Mouse (Mus musculus) liver, embryonic 13.5 days (tissue): ENCODE measurements around the gene Bloc1s4. TPM values are rescaled to one million over a fixed set of nuclear protein-coding genes. Genes with fewer than 3 reads are reported as not detected.
A peak's percentile ranks its signal among the peaks of the same experiment; 100 is the strongest.

Source experiments
- ATAC-seq: fragments of 200-750 bp; cut with Nextera tagmentation; 2 replicates; pipeline ENCODE4 v1.8.0; 2017; ENCODE audit warnings: low read depth, mild to moderate bottlenecking, moderate number of reproducible peaks, moderate library complexity
- DNase-seq: peaks from one replicate; pipeline ENCODE4 v3.0.0; 2022
- H3K27ac ChIP-seq: fragments of 300-500 bp; sonication (generic); 2 replicates; pipeline ENCODE4 v1.5.1; 2015; ENCODE audit warnings: moderate library complexity, mild to moderate bottlenecking, inconsistent platforms
- H3K27me3 ChIP-seq: fragments of 300-500 bp; sonication (generic); 2 replicates; pipeline ENCODE4 v1.6.1; 2015; ENCODE audit warnings: mild to moderate bottlenecking, inconsistent platforms
- H3K36me3 ChIP-seq: fragments of 300-500 bp; sonication (generic); 2 replicates; pipeline ENCODE4 v1.6.1; 2015; ENCODE audit warnings: mild to moderate bottlenecking, inconsistent platforms
- H3K4me1 ChIP-seq: fragments of 300-500 bp; sonication (generic); replicated peaks from 2 replicates; pipeline ENCODE4 v1.6.1; 2015; ENCODE audit warnings: inconsistent platforms
- H3K4me2 ChIP-seq: fragments of 300-500 bp; sonication (generic); 2 replicates; pipeline ENCODE4 v1.6.1; 2015; ENCODE audit warnings: inconsistent platforms, mild to moderate bottlenecking, moderate library complexity
- H3K4me3 ChIP-seq: fragments of 300-500 bp; sonication (generic); replicated peaks from 2 replicates; pipeline ENCODE4 v1.5.1; 2015; ENCODE audit warnings: mild to moderate bottlenecking, inconsistent platforms
- H3K9ac ChIP-seq: fragments of 300-500 bp; sonication (generic); 2 replicates; pipeline ENCODE4 v1.6.1; 2015; ENCODE audit warnings: mild to moderate bottlenecking, inconsistent platforms
- H3K9me3 ChIP-seq: fragments of 300-500 bp; sonication (generic); replicated peaks from 2 replicates; pipeline ENCODE4 v1.6.1; 2016; ENCODE audit warnings: inconsistent platforms
- WGBS: fragments of 180-500 bp; shearing (Covaris S2); methylation state at CpG from one replicate; pipeline ENCODE4 v1.1.7; 2015; ENCODE audit not compliant: insufficient replicate concordance; 5-methylcytosine and 5-hydroxymethylcytosine counted together
- polyA plus RNA-seq: library from polyadenylated mRNA; unstranded; fragments of >200 nt; fragmentation: Nextera tagmentation; extraction: Ambion mirVana; gene quantifications from 2 replicates; pipeline ENCODE4 v1.2.1, GENCODE M21; 2015

Bloc1s4 gene
- polyA plus RNA-seq, 1 experiment from 2014 or later = 15.5 TPM

- Histone ChIP-seq H3K27ac (no peak overlapping the region), H3K36me3 (no peaks in the 10 kb centered on the region), H3K4me2 (no peak overlapping the region), H3K27me3 (0 out of 2 replicates have a peak, but pooled peaks cover 6% of the 10 kb centered on the region), H3K9ac (no peak overlapping the region), H3K4me3 (no peak overlapping the region), H3K4me1 (peaks cover 4% of the 10 kb centered on the region; the same call in 1 of the 2 replicates), H3K9me3 (no peaks in the 10 kb centered on the region)
- DNase-seq = no peak
- 70% methylated on average over 5 of the region's 5 CpGs for WGBS
- ATAC-seq = no peak
These were observed 24.1 kb upstream of the Bloc1s4 start for GRCm38 (mm10) chr5:36772586-36772985.

GRCm38 (mm10) chr5:36769603-36770002 lies 21.2 kb upstream of the Bloc1s4 start:
- WGBS = 27% methylated on average over 3 of the region's 3 CpGs
- no peak overlapping the region for H3K27ac ChIP-seq
- no peaks in the 10 kb centered on the region for H3K36me3 ChIP-seq
- H3K4me2 ChIP-seq = no peak overlapping the region
- no peaks in the 10 kb centered on the region for H3K27me3 ChIP-seq
- H3K9me3 ChIP-seq = no peaks in the 10 kb centered on the region
- H3K4me1 ChIP-seq = peaks cover 4% of the 10 kb centered on the region; the same call in 1 of the 2 replicates
- ATAC-seq (no peak), DNase-seq (no peak)
- no peak overlapping the region for H3K9ac ChIP-seq
- no peak overlapping the region for H3K4me3 ChIP-seq

GRCm38 (mm10) chr5:36766958-36767703 lies 18.7 kb upstream of the Bloc1s4 start:
- Histone ChIP-seq H3K4me1 (0 out of 2 replicates have a peak, but pooled peaks cover 2% of the 10 kb centered on the region), H3K9me3 (no peaks in the 10 kb centered on the region), H3K9ac (no peak overlapping the region), H3K36me3 (no peaks in the 10 kb centered on the region), H3K27me3 (no peaks in the 10 kb centered on the region), H3K4me2 (no peak overlapping the region), H3K27ac (no peak overlapping the region), H3K4me3 (no peak overlapping the region)
- WGBS = 16% methylated on average over 10 of the region's 10 CpGs
- DNase-seq = no peak
- ATAC-seq = no peak

DNA sequence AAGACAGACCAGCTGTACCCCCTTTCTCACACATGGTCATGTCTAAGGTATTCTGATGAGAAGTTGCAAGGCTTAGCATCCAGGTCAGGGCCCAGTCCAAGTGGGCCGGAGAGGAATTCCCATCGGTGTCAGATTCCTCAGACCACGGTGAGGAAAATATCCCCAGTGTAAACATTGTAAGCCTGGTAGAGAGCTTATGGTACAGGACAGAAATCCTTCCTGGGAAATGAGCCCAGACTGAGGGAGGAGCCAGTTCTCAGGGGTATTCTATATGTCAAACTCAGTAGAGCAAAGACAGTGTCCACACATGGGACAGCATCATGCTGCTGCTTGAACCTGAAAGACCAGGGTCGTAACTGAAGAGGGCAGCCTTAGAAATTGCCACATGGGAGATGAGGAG lies 11.4 kb upstream of the Bloc1s4 start:
- Histone ChIP-seq H3K9me3 (no peaks in the 10 kb centered on the region), H3K4me1 (0 out of 2 replicates have a peak, but pooled peaks cover 2% of the 10 kb centered on the region), H3K27me3 (no peaks in the 10 kb centered on the region; the same call in none of the 2 replicates), H3K36me3 (no peaks in the 10 kb centered on the region), H3K4me2 (no peak overlapping the region), H3K27ac (no peak overlapping the region), H3K4me3 (no peak overlapping the region), H3K9ac (no peak overlapping the region)
- 68% methylated on average over 4 of the region's 4 CpGs for WGBS
- no peak for DNase-seq
- no peak for ATAC-seq

DNA sequence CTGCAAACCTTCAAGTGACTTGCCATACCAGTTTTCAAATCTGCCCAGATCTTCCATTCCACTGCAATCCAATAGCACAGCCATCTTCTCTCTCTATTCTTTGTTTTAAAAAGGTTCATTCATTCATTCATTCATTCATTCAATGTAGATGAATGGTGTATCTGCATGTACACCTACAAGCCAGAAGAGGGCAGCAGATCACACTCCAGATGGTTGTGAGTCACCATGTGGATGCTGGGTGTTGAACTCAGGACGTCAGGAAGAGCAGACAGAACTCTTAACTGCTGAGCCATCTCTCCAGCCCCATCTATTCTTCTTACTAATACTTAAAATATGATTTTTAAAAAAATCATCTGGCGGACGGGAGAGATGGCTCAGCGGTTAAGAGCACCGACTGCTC lies 8.6 kb upstream of the Bloc1s4 start:
- Histone ChIP-seq H3K9ac (no peak overlapping the region), H3K9me3 (no peaks in the 10 kb centered on the region), H3K4me1 (no peaks in the 10 kb centered on the region), H3K36me3 (no peaks in the 10 kb centered on the region), H3K27me3 (no peaks in the 10 kb centered on the region; the same call in none of the 2 replicates), H3K4me3 (no peak overlapping the region), H3K4me2 (no peak overlapping the region), H3K27ac (no peak overlapping the region)
- DNase-seq (no peak), ATAC-seq (no peak)
- 56% methylated on average over 5 of the region's 5 CpGs for WGBS

GRCm38 (mm10) chr5:36750119-36751078 lies 1.9 kb upstream of the Bloc1s4 start:
- ATAC-seq = no peak
- no peak overlapping the region for H3K9ac ChIP-seq
- H3K4me2 ChIP-seq = no peak overlapping the region
- no peaks in the 10 kb centered on the region for H3K9me3 ChIP-seq
- peaks cover 28% of the 10 kb centered on the region for H3K4me1 ChIP-seq
- H3K27ac ChIP-seq = no peak overlapping the region
- H3K27me3 ChIP-seq = no peaks in the 10 kb centered on the region
- no peak for DNase-seq
- 60% methylated on average over 9 of the region's 9 CpGs for WGBS
- H3K4me3 ChIP-seq = no peak overlapping the region
- peaks cover 2% of the 10 kb centered on the region; the same call in 1 of the 2 replicates for H3K36me3 ChIP-seq

DNA sequence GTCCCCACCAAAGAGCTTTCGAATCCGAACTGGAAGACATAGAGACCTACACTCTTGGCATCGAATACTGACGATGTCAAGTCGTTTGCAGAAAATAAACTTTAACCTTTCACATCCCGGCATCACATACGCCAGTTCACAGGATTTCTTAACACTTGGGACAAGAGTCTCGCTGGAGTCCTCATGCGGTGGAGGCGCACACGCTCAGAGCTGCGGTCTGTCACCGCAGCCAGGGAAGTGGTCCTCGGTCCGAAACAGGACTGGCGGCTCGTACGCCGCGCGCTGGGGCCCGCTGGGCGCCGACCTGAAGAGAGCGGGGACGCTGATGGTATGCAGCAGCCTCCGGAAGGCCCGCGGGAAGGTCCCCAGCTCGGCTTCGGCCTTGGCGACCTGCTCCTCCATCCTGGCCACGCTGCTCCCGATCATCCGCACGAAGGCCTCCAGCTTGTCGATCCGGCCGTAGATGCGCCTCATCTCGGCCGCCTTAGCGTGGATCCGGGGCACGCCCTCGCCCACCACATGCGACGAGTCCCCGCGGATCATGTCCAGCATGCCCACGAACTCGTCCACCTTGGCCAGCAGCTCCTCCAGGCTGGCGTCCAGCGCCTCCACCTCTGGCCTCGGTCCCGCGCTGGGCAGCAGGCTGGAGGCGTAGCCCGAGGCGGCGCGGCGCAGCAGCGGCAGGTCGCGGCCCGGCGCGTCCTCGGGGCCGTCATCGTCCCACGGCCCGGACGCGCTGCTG lies 485 bp downstream of the Bloc1s4 start:
- peak overlapping the region; percentile 97 for H3K4me3 ChIP-seq
- H3K36me3 ChIP-seq = peaks cover 4% of the 10 kb centered on the region; the same call in 1 of the 2 replicates
- peaks cover 31% of the 10 kb centered on the region for H3K4me1 ChIP-seq
- no peaks in the 10 kb centered on the region for H3K9me3 ChIP-seq
- 1% methylated on average over 76 of the region's 76 CpGs for WGBS
- H3K9ac ChIP-seq = peak overlapping the region; percentile 89
- no peaks in the 10 kb centered on the region for H3K27me3 ChIP-seq
- H3K27ac ChIP-seq = peak overlapping the region; percentile 77
- DNase-seq (no peak), ATAC-seq (peak; percentile 78)
- peak overlapping the region; percentile 94 for H3K4me2 ChIP-seq

DNA sequence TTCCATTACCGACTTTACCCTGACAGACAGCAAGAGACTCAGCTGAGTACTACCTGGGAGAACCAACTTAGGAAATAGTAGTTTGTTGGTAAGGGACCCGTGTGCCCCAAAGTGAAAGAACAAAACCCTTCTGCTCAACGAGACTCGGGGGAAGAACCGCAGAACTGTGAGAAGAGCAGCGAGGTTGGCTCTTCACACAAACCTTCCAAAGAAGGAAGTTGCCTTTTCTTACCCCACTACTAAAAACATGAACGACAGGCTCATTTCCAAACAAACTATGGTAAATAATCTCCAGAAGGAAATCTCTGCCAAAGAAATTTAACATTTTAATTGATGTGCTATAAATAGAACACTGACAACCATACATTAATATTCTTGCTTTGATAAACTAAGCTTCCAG lies 1.4 kb downstream of the Bloc1s4 start:
- H3K9ac ChIP-seq = peak overlapping the region; percentile 89
- peak overlapping the region; percentile 94 for H3K4me2 ChIP-seq
- H3K9me3 ChIP-seq = no peaks in the 10 kb centered on the region
- 39% methylated on average over 7 of the region's 7 CpGs for WGBS
- no peaks in the 10 kb centered on the region for H3K27me3 ChIP-seq
- H3K36me3 ChIP-seq = peaks cover 4% of the 10 kb centered on the region; the same call in 1 of the 2 replicates
- H3K27ac ChIP-seq = no peak overlapping the region
- no peak for ATAC-seq
- no peak for DNase-seq
- peaks cover 34% of the 10 kb centered on the region for H3K4me1 ChIP-seq
- H3K4me3 ChIP-seq = peak overlapping the region; percentile 97

- WGBS = 42% methylated on average over 16 of the region's 16 CpGs
- Histone ChIP-seq H3K4me2 (peak overlapping the region; percentile 49), H3K9ac (0 out of 2 replicates have a peak overlapping the region, but pooled peaks have one; percentile 23), H3K4me1 (peaks cover 66% of the 10 kb centered on the region), H3K27me3 (peaks cover 8% of the 10 kb centered on the region), H3K36me3 (peaks cover 4% of the 10 kb centered on the region; the same call in 1 of the 2 replicates), H3K27ac (no peak overlapping the region), H3K9me3 (no peaks in the 10 kb centered on the region), H3K4me3 (no peak overlapping the region)
- DNase-seq (peak; percentile 68), ATAC-seq (no peak)
These were observed 6.2 kb downstream of the Bloc1s4 start for GRCm38 (mm10) chr5:36742126-36742848.

GRCm38 (mm10) chr5:36739829-36740228 lies 8.6 kb downstream of the Bloc1s4 start:
- peaks cover 8% of the 10 kb centered on the region for H3K27me3 ChIP-seq
- 53% methylated on average over 4 of the region's 4 CpGs for WGBS
- no peak overlapping the region for H3K4me2 ChIP-seq
- H3K9ac ChIP-seq = peak overlapping the region; percentile 61
- peak; percentile 55 for DNase-seq
- no peaks in the 10 kb centered on the region for H3K36me3 ChIP-seq
- H3K4me3 ChIP-seq = no peak overlapping the region
- ATAC-seq = no peak
- H3K4me1 ChIP-seq = peaks cover 71% of the 10 kb centered on the region
- no peaks in the 10 kb centered on the region for H3K9me3 ChIP-seq
- H3K27ac ChIP-seq = peak overlapping the region; percentile 98
